Mouse (Mus musculus): Measurements from ENCODE around the gene Gm10491.
A peak's percentile ranks its signal among the peaks of the same experiment; 100 is the strongest.

Gene Gm10491

GRCm38 (mm10) chrX:7879819-7880218 is 27.8 kb downstream of the Gm10491 start:
- peak; percentile 71 for DNase-seq (ENCODE audit: extremely low spot score)

- no peak for DNase-seq (ENCODE audit: extremely low spot score)
These were observed 29.1 kb downstream of the Gm10491 start for GRCm38 (mm10) chrX:7878495-7878894.

- peak; percentile 69 for DNase-seq (ENCODE audit: extremely low spot score)
These were observed 29.6 kb downstream of the Gm10491 start, which contains the start of gene Pim2 for GRCm38 (mm10) chrX:7878007-7878419. TSS of gene Pim2 (plus strand) at chrX:7878262.

- no peak for DNase-seq (ENCODE audit: extremely low spot score)
These were observed 37.8 kb downstream of the Gm10491 start for GRCm38 (mm10) chrX:7869826-7870225.

GRCm38 (mm10) chrX:7868506-7868905 is 39.1 kb downstream of the Gm10491 start:
- no peak for DNase-seq (ENCODE audit: extremely low spot score)

- DNase-seq (ENCODE audit: extremely low spot score), result no peak
These were observed 40.5 kb downstream of the Gm10491 start for GRCm38 (mm10) chrX:7867141-7867540.

GRCm38 (mm10) chrX:7865786-7866185 is 41.8 kb downstream of the Gm10491 start:
- DNase-seq (ENCODE audit: extremely low spot score), result no peak

- no peak for DNase-seq (ENCODE audit: extremely low spot score)
These were observed 42.3 kb downstream of the Gm10491 start for GRCm38 (mm10) chrX:7865343-7865742.

GRCm38 (mm10) chrX:7864551-7864950 is 43.1 kb downstream of the Gm10491 start:
- DNase-seq (ENCODE audit: extremely low spot score), result no peak

- no peak for DNase-seq (ENCODE audit: extremely low spot score)
These were observed 44.5 kb downstream of the Gm10491 start for GRCm38 (mm10) chrX:7863181-7863580.

- DNase-seq (ENCODE audit: extremely low spot score), result no peak
These were observed 48.4 kb downstream of the Gm10491 start for GRCm38 (mm10) chrX:7859191-7859753.

Data from embryo, embryonic 9.5 days (tissue).